Mouse (Mus musculus): ENCODE measurements around the gene Coro7.

DNA sequence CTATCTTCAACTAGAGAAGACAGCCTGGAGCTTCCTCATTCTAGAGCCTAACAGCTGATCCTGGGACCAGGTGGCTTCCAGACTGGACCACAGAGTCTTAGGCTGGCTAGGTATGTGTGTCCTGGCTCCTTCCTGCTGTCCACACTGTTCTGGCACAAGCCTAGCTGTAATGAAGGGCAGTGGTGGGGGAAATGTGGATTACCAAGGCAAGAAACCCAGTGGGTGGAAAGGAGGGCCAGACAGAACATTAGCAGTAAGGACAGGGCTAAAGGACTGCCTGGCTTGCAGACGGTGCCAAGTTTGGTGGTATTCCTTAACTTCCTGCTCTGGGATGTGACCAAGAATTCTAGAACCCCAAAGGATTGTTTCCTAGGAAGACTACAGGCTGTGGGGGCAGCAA lies 28.5 kb downstream of the Coro7 start:
- TF ChIP-seq EP300 (IDR thresholded peaks at IDR 0.05; ENCODE audit: low read depth) (no peak), CTCF (IDR thresholded peaks at IDR 0.05; ENCODE audit: low read depth) (no peak)
